Mouse (Mus musculus) left cerebral cortex, adult 9 months (tissue): ENCODE results near the gene Lrrc75a.
A peak's percentile ranks its signal among the peaks of the same experiment; 100 is the strongest.

Experiments used
- DNase-seq, 2 experiments: peaks; one replicate each; pipeline ENCODE4 v3.0.0; 2022; ENCODE audit warnings: low spot score in 2 of 2

Lrrc75a gene

GRCm38 (mm10) chr11:62645732-62646494, 2.4 kb downstream of the Lrrc75a start:
- peak in 1 of 2 experiments; percentile 73 for DNase-seq

- no peak for DNase-seq
These were observed 3.0 kb downstream of the Lrrc75a start for GRCm38 (mm10) chr11:62645337-62645675.

GRCm38 (mm10) chr11:62644602-62645336, 3.6 kb downstream of the Lrrc75a start:
- no peak for DNase-seq

GRCm38 (mm10) chr11:62643681-62644363, 4.5 kb downstream of the Lrrc75a start:
- DNase-seq, result no peak

GRCm38 (mm10) chr11:62643011-62643631, 5.2 kb downstream of the Lrrc75a start:
- no peak for DNase-seq

GRCm38 (mm10) chr11:62642023-62642844, 6.1 kb downstream of the Lrrc75a start:
- no peak for DNase-seq

- DNase-seq, result no peak
These were observed 7.9 kb downstream of the Lrrc75a start for GRCm38 (mm10) chr11:62640378-62640777.

GRCm38 (mm10) chr11:62638402-62638801, 9.9 kb downstream of the Lrrc75a start:
- no peak for DNase-seq

GRCm38 (mm10) chr11:62637806-62638205, 10.5 kb downstream of the Lrrc75a start:
- DNase-seq, result no peak

- DNase-seq, result no peak
These were observed 10.9 kb downstream of the Lrrc75a start for GRCm38 (mm10) chr11:62637401-62637800.

- DNase-seq, result peak; percentile 73
These were observed 11.5 kb downstream of the Lrrc75a start for GRCm38 (mm10) chr11:62636840-62637221.

- DNase-seq, result no peak
These were observed 12.1 kb downstream of the Lrrc75a start for GRCm38 (mm10) chr11:62636105-62636839.

- no peak for DNase-seq
These were observed 12.9 kb downstream of the Lrrc75a start for GRCm38 (mm10) chr11:62635406-62635805.

GRCm38 (mm10) chr11:62631138-62631537, 17.2 kb downstream of the Lrrc75a start:
- no peak for DNase-seq

GRCm38 (mm10) chr11:62630225-62630821, 18.0 kb downstream of the Lrrc75a start:
- DNase-seq, result no peak

GRCm38 (mm10) chr11:62629352-62630224, 18.7 kb downstream of the Lrrc75a start:
- no peak for DNase-seq

GRCm38 (mm10) chr11:62624341-62625291, 23.7 kb downstream of the Lrrc75a start:
- peak in 1 of 2 experiments; percentile 59 for DNase-seq

GRCm38 (mm10) chr11:62622850-62623249, 25.5 kb downstream of the Lrrc75a start:
- DNase-seq, result no peak
